Mouse (Mus musculus): ENCODE measurements around the gene Sox11. TPM values are rescaled to one million over a fixed set of nuclear protein-coding genes. Genes with fewer than 3 reads are reported as not detected.

The Sox11 gene
- polyA plus RNA-seq (2012; rRNA removed): 5.4 and 5.9 TPM in 2 replicates

DNA sequence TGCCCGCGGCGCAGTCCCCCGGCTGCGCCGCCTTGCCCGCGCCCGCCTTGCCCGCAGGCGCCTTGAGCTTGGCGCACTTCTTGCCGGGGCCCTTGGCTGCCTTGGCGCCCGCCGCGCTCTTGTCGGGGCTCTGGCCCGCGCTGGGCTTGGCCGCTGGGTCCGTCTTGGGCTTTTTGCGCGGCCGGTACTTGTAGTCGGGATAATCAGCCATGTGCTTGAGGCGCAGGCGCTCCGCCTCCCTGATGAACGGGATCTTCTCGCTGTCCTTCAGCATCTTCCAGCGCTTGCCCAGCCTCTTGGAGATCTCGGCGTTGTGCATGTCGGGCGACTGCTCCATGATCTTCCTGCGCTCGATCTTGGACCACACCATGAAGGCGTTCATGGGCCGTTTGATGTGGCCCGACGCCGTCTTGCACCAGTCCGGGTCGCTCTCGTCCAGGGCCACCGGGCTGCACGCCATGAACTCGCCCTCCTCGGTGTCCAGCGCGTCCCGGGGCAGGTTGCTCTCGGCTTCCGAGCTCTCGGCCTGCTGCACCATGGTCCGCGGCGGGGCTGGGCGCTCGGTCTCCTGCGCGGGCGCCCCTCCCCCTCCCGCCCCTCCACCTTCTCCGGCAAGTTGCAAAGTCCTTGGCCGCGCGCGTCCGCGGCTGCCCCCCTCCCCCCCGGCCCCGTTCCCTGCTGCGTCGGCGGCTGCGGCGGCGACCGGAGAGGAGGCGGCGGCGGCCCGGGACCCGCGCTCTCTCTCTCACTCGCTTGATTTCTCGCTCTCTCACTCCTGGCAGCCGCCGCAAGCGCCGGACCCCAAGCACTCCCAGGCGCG lies at the start of gene Sox11:
Gene Sox11, minus strand, starts transcription at position 704 of the 820 bp plus-strand sequence.
- Histone ChIP-seq H3K4me3 (replicated peaks; ENCODE audit: extremely low read depth, low read depth, low read length) (peak within 1 kb of the TSS; percentile 89), H3K4me1 (ENCODE audit: control insufficient read depth, insufficient read depth, low read length) (peaks cover 3% of the 10 kb centered on the region)
- peak; percentile 32 for DNase-seq
- WGBS: 1% methylated on average over 87 of the region's 95 CpGs
- TF ChIP-seq POLR2A (IDR thresholded peaks at IDR 0.05; ENCODE audit: borderline replicate concordance, extremely low read depth, low read depth, low read length): no peak
- no peak for TF ChIP-seq CTCF (IDR thresholded peaks at IDR 0.05; ENCODE audit: insufficient read depth, low read length)

DNA sequence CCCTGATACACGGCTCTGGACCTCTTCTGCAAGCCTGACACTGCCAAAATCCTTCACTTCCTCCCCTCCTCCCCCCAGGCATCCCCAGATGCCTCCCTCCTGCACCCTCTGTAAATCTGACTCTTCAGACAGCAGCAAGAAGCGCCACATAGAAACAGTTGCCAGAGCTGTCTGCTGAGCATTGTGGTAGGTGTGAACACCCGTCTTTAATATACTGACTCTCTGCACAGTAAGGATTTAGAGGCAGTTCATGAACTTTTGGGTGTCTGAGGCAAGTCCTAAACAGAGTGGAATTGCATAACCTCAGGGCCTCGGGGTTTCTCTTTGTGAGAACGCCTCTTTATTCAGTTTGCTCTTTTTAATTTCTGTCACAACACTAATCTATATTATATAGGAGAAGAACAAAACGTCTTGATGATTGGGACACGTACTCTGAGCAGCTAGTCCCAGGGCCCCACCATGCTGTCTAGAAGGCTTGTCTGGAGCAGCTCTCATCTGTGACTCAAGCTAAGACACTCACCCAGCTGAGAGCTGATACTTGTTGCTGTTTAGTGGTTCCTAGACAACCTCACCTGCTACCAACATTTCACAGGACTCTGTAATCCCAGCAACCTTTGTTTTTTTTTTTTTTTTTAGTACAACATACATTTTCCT lies 49.4 kb upstream of the Sox11 start:
- no peak for DNase-seq
- no peak for TF ChIP-seq POLR2A (IDR thresholded peaks at IDR 0.05; ENCODE audit: borderline replicate concordance, extremely low read depth, low read depth, low read length)
- no peak for TF ChIP-seq CTCF (IDR thresholded peaks at IDR 0.05; ENCODE audit: insufficient read depth, low read length)
- 56% methylated on average over 7 of the region's 7 CpGs for WGBS
- no peaks in the 10 kb centered on the region for H3K4me1 ChIP-seq (ENCODE audit: control insufficient read depth, insufficient read depth, low read length)
- H3K4me3 ChIP-seq (replicated peaks; ENCODE audit: extremely low read depth, low read depth, low read length): no peak overlapping the region

DNA sequence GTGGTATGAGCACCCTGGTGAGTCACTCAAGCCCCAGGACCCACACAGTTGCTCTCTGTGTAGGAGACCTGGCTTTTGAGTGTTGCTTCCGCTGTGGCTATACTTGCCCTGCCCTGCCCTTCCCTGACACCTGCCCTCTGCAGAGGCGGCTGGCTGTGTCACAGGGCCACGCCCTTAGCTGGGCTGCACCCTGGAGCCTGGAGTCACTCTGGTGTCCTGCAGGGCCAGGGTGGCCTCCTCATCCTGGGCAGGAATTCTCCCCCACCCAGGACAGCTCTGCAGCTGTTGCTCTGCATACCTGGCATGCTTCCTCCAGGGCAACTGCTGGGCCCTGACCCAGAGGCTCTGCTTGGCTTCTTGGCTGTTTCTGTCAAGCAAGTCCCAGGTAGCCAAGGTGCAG lies 48.1 kb upstream of the Sox11 start:
- DNase-seq: no peak
- Histone ChIP-seq H3K4me3 (replicated peaks; ENCODE audit: extremely low read depth, low read depth, low read length) (no peak overlapping the region), H3K4me1 (ENCODE audit: control insufficient read depth, insufficient read depth, low read length) (no peaks in the 10 kb centered on the region)
- 53% methylated on average over 3 of the region's 3 CpGs for WGBS
- TF ChIP-seq POLR2A (IDR thresholded peaks at IDR 0.05; ENCODE audit: borderline replicate concordance, extremely low read depth, low read depth, low read length) (no peak), CTCF (IDR thresholded peaks at IDR 0.05; ENCODE audit: insufficient read depth, low read length) (no peak)

DNA sequence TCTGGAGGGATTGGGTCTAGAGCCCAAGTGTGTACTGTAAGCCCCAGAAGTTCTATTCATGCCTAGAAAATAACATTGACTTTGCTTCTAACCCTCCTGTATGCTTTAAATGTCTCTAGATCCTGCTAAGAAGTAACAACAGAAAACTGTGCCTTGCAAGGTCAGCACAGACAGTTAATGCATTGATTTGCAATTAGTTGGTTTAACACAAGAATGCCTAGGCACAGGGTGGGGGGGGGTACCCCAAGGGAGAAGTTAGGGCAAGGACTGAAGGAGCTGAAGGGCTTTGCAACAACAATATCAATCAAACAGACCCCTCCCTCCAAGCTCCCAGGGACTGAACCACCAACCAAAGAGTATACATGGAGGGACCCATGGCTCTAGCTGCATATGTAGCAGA lies 47.1 kb upstream of the Sox11 start:
- TF ChIP-seq POLR2A (IDR thresholded peaks at IDR 0.05; ENCODE audit: borderline replicate concordance, extremely low read depth, low read depth, low read length) (no peak), CTCF (IDR thresholded peaks at IDR 0.05; ENCODE audit: insufficient read depth, low read length) (no peak)

DNA sequence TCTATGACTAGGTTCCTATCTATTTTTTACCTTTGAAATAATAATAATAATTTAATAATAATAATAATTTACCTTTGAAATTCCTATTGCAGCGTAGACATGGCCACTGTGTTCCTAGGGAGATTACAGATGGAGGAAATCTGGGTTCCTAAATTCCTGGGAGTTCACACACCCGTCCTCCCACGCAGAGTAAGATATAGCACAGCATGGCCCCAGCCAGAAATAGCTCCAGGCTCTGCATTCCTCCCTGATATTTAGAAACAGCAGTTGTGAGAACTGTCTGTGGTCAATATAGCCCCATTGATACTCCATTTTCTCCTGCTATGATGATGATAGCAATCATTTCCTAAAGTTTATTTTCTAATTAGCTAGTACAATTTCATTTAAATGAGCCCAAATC lies 30.1 kb upstream of the Sox11 start:
- no peak for DNase-seq
- H3K4me3 ChIP-seq (replicated peaks; ENCODE audit: extremely low read depth, low read depth, low read length): no peak overlapping the region
- TF ChIP-seq CTCF (IDR thresholded peaks at IDR 0.05; ENCODE audit: insufficient read depth, low read length): no peak
- no peak for TF ChIP-seq POLR2A (IDR thresholded peaks at IDR 0.05; ENCODE audit: borderline replicate concordance, extremely low read depth, low read depth, low read length)
- WGBS: 78% methylated on average over 3 of the region's 3 CpGs
- H3K4me1 ChIP-seq (ENCODE audit: control insufficient read depth, insufficient read depth, low read length): no peaks in the 10 kb centered on the region

More for the DNA sequence above, 47.1 kb upstream of the Sox11 start:
- DNase-seq: no peak
- H3K4me1 ChIP-seq (ENCODE audit: control insufficient read depth, insufficient read depth, low read length): no peaks in the 10 kb centered on the region
- no peak overlapping the region for H3K4me3 ChIP-seq (replicated peaks; ENCODE audit: extremely low read depth, low read depth, low read length)

DNA sequence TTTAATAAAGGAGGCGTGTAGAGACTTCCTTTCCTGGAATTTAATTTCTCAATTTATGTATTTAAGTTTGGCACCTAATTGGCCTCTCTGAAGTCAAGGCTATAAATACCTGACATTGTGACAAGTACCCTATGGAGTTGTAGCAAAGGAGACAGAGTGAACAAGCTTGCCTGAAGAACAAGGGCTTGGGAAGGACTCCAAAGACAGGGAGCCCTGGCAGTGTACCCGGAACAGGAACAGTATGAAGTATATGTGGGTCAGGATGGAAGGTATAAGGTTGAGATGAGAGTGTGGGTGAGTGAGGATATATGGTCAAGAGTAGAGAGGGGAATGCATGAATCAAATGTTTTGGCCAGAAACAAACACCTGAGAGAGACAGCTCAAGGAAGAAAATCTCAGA lies 28.4 kb upstream of the Sox11 start:
- Histone ChIP-seq H3K4me1 (ENCODE audit: control insufficient read depth, insufficient read depth, low read length) (no peaks in the 10 kb centered on the region), H3K4me3 (replicated peaks; ENCODE audit: extremely low read depth, low read depth, low read length) (no peak overlapping the region)
- WGBS: 63% methylated on average over 2 of the region's 2 CpGs
- no peak for TF ChIP-seq POLR2A (IDR thresholded peaks at IDR 0.05; ENCODE audit: borderline replicate concordance, extremely low read depth, low read depth, low read length)
- no peak for TF ChIP-seq CTCF (IDR thresholded peaks at IDR 0.05; ENCODE audit: insufficient read depth, low read length)
- DNase-seq: no peak

DNA sequence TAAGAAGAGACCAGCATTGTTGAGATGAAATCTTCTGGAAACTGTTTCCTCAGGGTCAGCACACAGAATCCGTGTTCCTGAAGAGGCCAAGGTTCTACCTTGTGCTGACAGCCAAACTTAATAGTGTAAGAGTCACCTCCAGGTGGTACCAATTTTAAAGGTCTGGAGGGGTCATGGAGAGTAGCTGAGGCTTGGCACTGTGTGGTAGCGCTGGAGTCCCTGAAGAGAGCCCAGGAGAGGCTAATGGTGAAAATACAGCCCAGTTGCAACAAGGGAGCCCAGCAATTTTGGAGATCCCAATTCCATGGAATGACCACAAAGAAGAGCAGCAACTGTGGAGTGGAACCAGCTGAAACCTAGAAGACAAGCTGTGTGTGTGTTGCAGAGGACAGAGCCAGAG lies 25.1 kb upstream of the Sox11 start:
- 84% methylated on average over 2 of the region's 2 CpGs for WGBS
- TF ChIP-seq CTCF (IDR thresholded peaks at IDR 0.05; ENCODE audit: insufficient read depth, low read length) (no peak), POLR2A (IDR thresholded peaks at IDR 0.05; ENCODE audit: borderline replicate concordance, extremely low read depth, low read depth, low read length) (no peak)
- no peak for DNase-seq
- Histone ChIP-seq H3K4me3 (replicated peaks; ENCODE audit: extremely low read depth, low read depth, low read length) (no peak overlapping the region), H3K4me1 (ENCODE audit: control insufficient read depth, insufficient read depth, low read length) (no peaks in the 10 kb centered on the region)

DNA sequence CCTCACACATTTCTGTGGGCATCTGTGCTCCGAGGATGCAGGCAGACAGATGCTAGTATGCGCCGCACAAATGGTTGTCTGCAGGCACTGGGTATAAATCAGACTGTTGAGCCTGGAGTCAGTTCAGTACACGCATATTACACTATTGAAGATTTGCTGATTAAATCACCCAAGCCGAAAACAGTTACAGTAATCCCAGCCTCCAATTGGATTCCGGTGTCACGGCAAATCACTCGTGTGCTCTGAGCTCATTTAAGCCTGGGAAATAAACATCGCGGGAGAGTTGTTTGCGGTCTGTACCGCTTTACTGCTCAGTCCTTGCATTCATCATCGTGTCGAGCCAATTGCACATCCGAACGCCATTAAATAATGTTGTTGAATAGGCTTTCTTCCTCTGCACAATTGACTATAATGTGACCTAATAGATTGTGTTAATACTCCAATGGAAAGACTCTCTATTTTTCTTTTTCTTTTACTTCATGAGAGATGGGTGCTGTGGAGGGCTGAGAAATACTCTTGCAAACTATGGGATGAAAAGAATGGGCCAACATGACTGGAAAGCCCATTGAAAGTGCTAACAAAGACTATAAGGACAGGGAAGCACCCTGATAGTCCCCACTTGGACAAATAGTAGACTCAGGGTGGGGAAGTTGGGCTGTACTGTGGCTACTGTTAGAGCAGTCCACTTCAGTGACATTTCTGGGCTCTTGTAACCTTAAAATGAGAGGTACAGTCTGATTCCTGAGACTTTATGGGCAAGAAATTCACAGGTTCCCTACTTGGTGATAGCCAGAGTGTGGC lies 21.7 kb upstream of the Sox11 start:
- no peaks in the 10 kb centered on the region for H3K4me1 ChIP-seq (ENCODE audit: control insufficient read depth, insufficient read depth, low read length)
- 89% methylated on average over 16 of the region's 16 CpGs for WGBS
- TF ChIP-seq CTCF (IDR thresholded peaks at IDR 0.05; ENCODE audit: insufficient read depth, low read length) (no peak), POLR2A (IDR thresholded peaks at IDR 0.05; ENCODE audit: borderline replicate concordance, extremely low read depth, low read depth, low read length) (no peak)
- H3K4me3 ChIP-seq (replicated peaks; ENCODE audit: extremely low read depth, low read depth, low read length): no peak overlapping the region
- no peak for DNase-seq

DNA sequence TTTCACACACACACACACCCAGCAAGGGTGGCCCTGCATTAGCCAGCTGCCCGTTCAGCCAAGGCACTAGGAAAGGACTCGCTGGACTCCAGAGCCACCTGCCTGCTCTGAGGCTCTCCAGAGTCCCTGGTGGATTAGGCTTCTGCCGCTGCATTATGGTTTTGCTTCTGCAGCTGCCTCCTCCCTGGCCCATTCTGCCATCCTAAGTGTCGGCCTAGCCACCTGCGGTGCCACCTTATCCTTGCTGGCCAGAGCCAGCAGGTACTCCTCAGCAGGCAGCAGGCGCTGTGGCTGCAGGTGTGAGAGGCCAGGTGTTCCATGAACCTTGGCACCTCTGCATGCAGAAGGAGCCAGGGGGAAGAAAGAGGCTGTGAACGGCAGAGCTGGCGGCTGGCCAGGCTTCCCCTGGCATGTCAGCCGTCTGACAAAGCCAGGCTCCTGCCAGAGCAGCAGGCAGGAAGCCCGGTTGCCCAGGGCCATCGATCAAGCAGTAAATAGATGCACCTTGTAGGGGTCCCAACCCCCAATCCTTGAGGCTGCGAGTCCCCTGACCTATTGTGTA lies 14.8 kb upstream of the Sox11 start:
- H3K4me3 ChIP-seq (replicated peaks; ENCODE audit: extremely low read depth, low read depth, low read length): no peak overlapping the region
- WGBS: 27% methylated on average over 12 of the region's 12 CpGs
- TF ChIP-seq POLR2A (IDR thresholded peaks at IDR 0.05; ENCODE audit: borderline replicate concordance, extremely low read depth, low read depth, low read length) (no peak), CTCF (IDR thresholded peaks at IDR 0.05; ENCODE audit: insufficient read depth, low read length) (no peak)
- no peak for DNase-seq
- no peaks in the 10 kb centered on the region for H3K4me1 ChIP-seq (ENCODE audit: control insufficient read depth, insufficient read depth, low read length)

Measured in lung, adult 2 months (tissue).